Mouse (Mus musculus) MEL (cell line): ENCODE data around the gene Emp3. TPM values are rescaled to one million over a fixed set of nuclear protein-coding genes. Genes with fewer than 3 reads are reported as not detected.

Source experiments
- DNase-seq: peaks from one replicate; pipeline ENCODE4 v3.0.0; 2011; ENCODE audit warnings: low read depth, low spot score
- H3K27ac ChIP-seq: 2 replicates; pipeline ENCODE4 v1.5.1; 2012; ENCODE audit warnings: low read depth, mild to moderate bottlenecking, control low read depth, low read length, moderate library complexity; ENCODE audit not compliant: control insufficient read depth
- H3K27me3 ChIP-seq, 2 experiments: fragments of 150-350 bp in 1 of 2; sonication (generic) in 1 of 2; 2 replicates each; pipeline ENCODE4 v1.6.1; 2012; ENCODE audit warnings: low read length in 2 of 2, mild to moderate bottlenecking in 2 of 2, improper control_type of control experiment in 1 of 2, moderate library complexity in 1 of 2; ENCODE audit not compliant: insufficient read depth in 2 of 2, control insufficient read depth in 1 of 2
- H3K36me3 ChIP-seq, 2 experiments: 2 replicates each; pipeline ENCODE4 v1.6.1; 2012 to 2014; ENCODE audit warnings: low read length in 2 of 2, improper control_type of control experiment in 1 of 2, inconsistent platforms in 1 of 2, mild to moderate bottlenecking in 1 of 2; ENCODE audit not compliant: insufficient read depth in 2 of 2, control insufficient read depth in 1 of 2
- H3K4me1 ChIP-seq, 2 experiments: fragments of 150-350 bp in 1 of 2; sonication (generic) in 1 of 2; 2 replicates each; pipeline ENCODE4 v1.6.1; 2012; ENCODE audit warnings: low read length in 2 of 2, improper control_type of control experiment in 1 of 2, mild to moderate bottlenecking in 1 of 2; ENCODE audit not compliant: insufficient read depth in 2 of 2, control insufficient read depth in 1 of 2
- H3K4me3 ChIP-seq, 2 experiments: fragments of 150-350 bp in 1 of 2; sonication (generic) in 1 of 2; 2 replicates each; pipeline ENCODE4 v1.5.1; 2012; ENCODE audit warnings: low read depth in 2 of 2, low read length in 2 of 2, mild to moderate bottlenecking in 2 of 2, moderate library complexity in 2 of 2, control low read depth in 1 of 2, improper control_type of control experiment in 1 of 2; ENCODE audit not compliant: control insufficient read depth in 1 of 2, insufficient read depth in 1 of 2
- H3K79me2 ChIP-seq: 2 replicates; pipeline ENCODE4 v1.6.1; 2012; ENCODE audit warnings: mild to moderate bottlenecking, low read length, moderate library complexity; ENCODE audit not compliant: control insufficient read depth, poor library complexity, insufficient read depth
- H3K9ac ChIP-seq: 2 replicates; pipeline ENCODE4 v1.6.1; 2012; ENCODE audit warnings: low read depth, mild to moderate bottlenecking, control low read depth, low read length, moderate library complexity; ENCODE audit not compliant: control insufficient read depth, poor library complexity, severe bottlenecking
- H3K9me3 ChIP-seq: fragments of 150-350 bp; sonication (generic); replicated peaks from 2 replicates; pipeline ENCODE4 v1.6.1; 2012; ENCODE audit warnings: mild to moderate bottlenecking, low read length, improper control_type of control experiment, moderate library complexity; ENCODE audit not compliant: insufficient read depth
- BHLHE40 ChIP-seq: IDR thresholded peaks from 2 replicates; pipeline ENCODE4 v1.6.1; 2012; ENCODE audit warnings: low read depth, mild to moderate bottlenecking, inconsistent platforms, low read length, improper control_type of control experiment, borderline replicate concordance
- CTCF ChIP-seq, 3 experiments: IDR thresholded peaks in 2 of 3; conservative IDR thresholded peaks in 1 of 3; 2 replicates each; pipeline ENCODE4 v1.5.1; 2011 to 2012; ENCODE audit warnings: low read length in 3 of 3, low read depth in 2 of 3, mild to moderate bottlenecking in 2 of 3, improper control_type of control experiment in 1 of 3, inconsistent platforms in 1 of 3, mixed read lengths in 1 of 3, moderate library complexity in 1 of 3; ENCODE audit not compliant: control insufficient read depth in 1 of 3, insufficient read depth in 1 of 3, poor library complexity in 1 of 3, severe bottlenecking in 1 of 3
- E2F4 ChIP-seq: IDR thresholded peaks from 2 replicates; pipeline ENCODE4 v1.6.1; 2011; ENCODE audit warnings: low read depth, low read length, improper control_type of control experiment, borderline replicate concordance
- GABPA ChIP-seq: IDR thresholded peaks from 2 replicates; pipeline ENCODE4 v1.6.1; 2012; ENCODE audit warnings: low read depth, mild to moderate bottlenecking, inconsistent platforms, low read length, improper control_type of control experiment, moderate library complexity
- GATA1 ChIP-seq: IDR thresholded peaks from 2 replicates; pipeline ENCODE4 v1.6.1; 2011; ENCODE audit warnings: low read depth, low read length, improper control_type of control experiment
- JUND ChIP-seq: IDR thresholded peaks from 2 replicates; pipeline ENCODE4 v1.6.1; 2011; ENCODE audit warnings: low read depth, mild to moderate bottlenecking, improper control_type of control experiment, low read length
- KAT2A ChIP-seq: conservative IDR thresholded peaks from 2 replicates; pipeline ENCODE4 v1.6.1; 2012; ENCODE audit warnings: low read depth, low read length, improper control_type of control experiment, inconsistent platforms
- MAFK ChIP-seq: IDR thresholded peaks from 2 replicates; pipeline ENCODE4 v1.6.1; 2011; ENCODE audit warnings: low read depth, mild to moderate bottlenecking, low read length, improper control_type of control experiment, borderline replicate concordance
- MAZ ChIP-seq: IDR thresholded peaks from 2 replicates; pipeline ENCODE4 v1.6.1; 2012; ENCODE audit warnings: low read depth, mild to moderate bottlenecking, inconsistent platforms, low read length, improper control_type of control experiment
- MEF2A ChIP-seq: IDR thresholded peaks from 2 replicates; pipeline ENCODE4 v1.6.1; 2014; ENCODE audit warnings: low read depth, mild to moderate bottlenecking, inconsistent platforms, low read length, improper control_type of control experiment; ENCODE audit not compliant: poor library complexity, insufficient replicate concordance, severe bottlenecking; ENCODE audit errors: extremely low read depth
- MXI1 ChIP-seq: IDR thresholded peaks from 2 replicates; pipeline ENCODE4 v1.6.1; 2011; ENCODE audit warnings: mild to moderate bottlenecking, low read depth, low read length, improper control_type of control experiment
- NELFE ChIP-seq: IDR thresholded peaks from 2 replicates; pipeline ENCODE4 v1.6.1; 2011; ENCODE audit warnings: low read depth, low read length, improper control_type of control experiment
- POLR2AphosphoS5 ChIP-seq: IDR thresholded peaks from 2 replicates; pipeline ENCODE4 v1.6.1; 2012; ENCODE audit warnings: low read depth, borderline replicate concordance, mild to moderate bottlenecking, inconsistent platforms, low read length, moderate library complexity, mixed read lengths
- RCOR1 ChIP-seq: IDR thresholded peaks from 2 replicates; pipeline ENCODE4 v1.6.1; 2012; ENCODE audit warnings: low read depth, mild to moderate bottlenecking, inconsistent platforms, low read length, improper control_type of control experiment
- TBP ChIP-seq: IDR thresholded peaks from 2 replicates; pipeline ENCODE4 v1.8.0; 2011; ENCODE audit warnings: low read depth, low read length, improper control_type of control experiment
- TCF12 ChIP-seq: IDR thresholded peaks from 2 replicates; pipeline ENCODE4 v1.6.1; 2014; ENCODE audit warnings: low read depth, mild to moderate bottlenecking, inconsistent platforms, low read length, improper control_type of control experiment, moderate library complexity
- USF1 ChIP-seq: IDR thresholded peaks from 2 replicates; pipeline ENCODE4 v1.6.1; 2014; ENCODE audit warnings: low read depth, mild to moderate bottlenecking, inconsistent platforms, low read length, improper control_type of control experiment, moderate library complexity
- USF2 ChIP-seq, 2 experiments: IDR thresholded peaks; 2 replicates each; pipeline ENCODE4 v1.6.1; 2011 to 2012; ENCODE audit warnings: improper control_type of control experiment in 2 of 2, low read length in 2 of 2, borderline replicate concordance in 1 of 2, inconsistent platforms in 1 of 2, low read depth in 1 of 2, mild to moderate bottlenecking in 1 of 2; ENCODE audit not compliant: insufficient read depth in 1 of 2
- ZC3H11A ChIP-seq: IDR thresholded peaks from 2 replicates; pipeline ENCODE4 v1.6.1; 2012; ENCODE audit warnings: low read depth, mild to moderate bottlenecking, inconsistent platforms, low read length, improper control_type of control experiment
- ZKSCAN1 ChIP-seq: IDR thresholded peaks from 2 replicates; pipeline ENCODE4 v1.6.1; 2012; ENCODE audit warnings: low read depth, mild to moderate bottlenecking, inconsistent platforms, low read length, improper control_type of control experiment, moderate library complexity
- polyA plus RNA-seq, 2 experiments: library from polyadenylated mRNA; stranded (reverse) in 1 of 2; unstranded in 1 of 2; fragments of >175 nt in 1 of 2; fragments of >200 nt in 1 of 2; gene quantifications; 2 replicates each; pipeline versions ENCODE4 v1.2.1 to v1.2.4; 2012; ENCODE audit warnings: low replicate concordance in 2 of 2, low read depth in 1 of 2; ENCODE audit not compliant: insufficient read length in 2 of 2, insufficient read depth in 1 of 2, missing spikeins in 1 of 2
- total RNA-seq: library from RNA; depleted of rRNA; stranded (reverse); fragments of 300-350 nt; gene quantifications from 2 replicates; pipeline ENCODE4 v1.2.3, GENCODE M21; 2012

Emp3 gene
- total and polyA plus RNA-seq, 3 experiments = 75.0 to 111 TPM; not detected in 1

DNA sequence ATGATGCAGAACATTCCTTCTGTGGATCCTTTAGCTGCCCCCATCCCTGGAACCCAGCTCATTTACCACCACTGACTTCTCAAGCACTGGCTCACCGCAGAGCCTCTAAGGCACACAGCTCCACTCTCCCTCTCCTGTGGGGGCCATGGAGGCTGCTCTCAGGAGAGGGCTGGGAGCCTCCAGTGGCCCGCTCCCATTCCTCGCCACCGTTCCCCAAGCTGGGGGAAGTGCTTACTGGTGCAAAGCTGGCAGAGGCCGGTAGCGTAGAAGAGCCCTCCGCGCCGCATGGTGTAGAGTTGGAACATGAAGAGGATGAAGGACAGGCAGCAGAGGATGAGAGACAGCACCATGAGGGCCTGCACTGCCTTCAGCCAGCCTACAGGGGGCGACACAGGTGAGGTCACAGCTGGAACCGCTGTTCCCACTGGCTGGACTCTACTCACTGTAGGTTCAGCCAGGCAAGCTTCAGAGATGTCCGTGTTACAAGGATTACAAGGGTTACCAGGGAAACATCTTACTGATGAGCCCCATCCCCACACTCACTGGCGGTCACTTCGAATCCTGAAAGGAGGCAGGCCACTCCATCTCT is 2.0 kb downstream of the Emp3 start:
- Histone ChIP-seq H3K36me3 (peaks cover 0 to 13% of the 10 kb centered on the region in 2 experiments; a peak in 2 of 4 replicates), H3K79me2 (peaks cover 3% of the 10 kb centered on the region; the same call in 1 of the 2 replicates), H3K9ac (no peak overlapping the region), H3K4me1 (peaks cover 8 to 19% of the 10 kb centered on the region in 2 experiments)
- DNase-seq = peak; percentile 30
- TF ChIP-seq GATA1 (no peak), MAZ (0 out of 2 replicates have a peak, but pooled peaks have one; percentile 23), MEF2A (no peak), CTCF (IDR thresholded peaks at IDR 0.05 in 2 of 3, conservative IDR thresholded peaks at IDR 0.05 in 1 of 3; ENCODE audit: control insufficient read depth in 1 of 3, insufficient read depth in 1 of 3, low read depth in 2 of 3, low read length in 3 of 3, poor library complexity in 1 of 3, severe bottlenecking in 1 of 3) (peak; percentile 67 to 88 (median 79)), KAT2A (no peak), USF1 (no peak)
- TF ChIP-seq, all 39 proteins: peak for 2
- no peak overlapping the region for H3K4me3 ChIP-seq
- no peaks in the 10 kb centered on the region for H3K27me3 ChIP-seq
- no peak overlapping the region for H3K27ac ChIP-seq
- H3K9me3 ChIP-seq = no peaks in the 10 kb centered on the region

DNA sequence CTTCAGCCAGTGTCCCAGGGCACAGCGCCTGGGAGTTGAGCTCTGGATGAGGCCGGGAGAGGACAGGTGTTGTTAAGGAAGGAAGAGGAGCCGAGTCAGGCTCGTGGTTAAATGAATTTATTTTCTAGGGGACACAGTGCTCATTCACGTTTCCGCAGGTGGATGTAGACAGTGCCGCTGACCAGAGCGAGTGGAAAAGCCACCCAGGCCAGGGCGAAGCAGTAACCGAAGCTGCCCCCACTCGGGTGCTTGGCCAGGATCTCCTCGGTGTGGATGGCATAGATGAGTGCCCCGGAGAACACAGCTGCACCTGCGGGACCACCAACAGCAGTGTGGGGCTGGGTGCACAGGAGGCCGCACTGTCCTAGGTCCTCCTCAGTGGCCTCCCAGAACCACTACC is 3.3 kb downstream of the Emp3 start:
- Histone ChIP-seq H3K4me3 (no peak overlapping the region), H3K79me2 (0 out of 2 replicates have a peak, but pooled peaks cover 3% of the 10 kb centered on the region), H3K36me3 (peaks cover 0 to 13% of the 10 kb centered on the region in 2 experiments; a peak in 2 of 4 replicates), H3K4me1 (peaks cover 8 to 19% of the 10 kb centered on the region in 2 experiments), H3K27ac (no peak overlapping the region), H3K9me3 (no peaks in the 10 kb centered on the region), H3K9ac (no peak overlapping the region), H3K27me3 (no peaks in the 10 kb centered on the region)
- no peak for DNase-seq
- no peak for TF ChIP-seq MXI1
- TF ChIP-seq RCOR1 = no peak
- TF ChIP-seq E2F4 = no peak
- TF ChIP-seq BHLHE40 = no peak
- no peak for TF ChIP-seq ZKSCAN1
- TF ChIP-seq MAZ = no peak
- no peak for TF ChIP-seq JUND
- no peak for TF ChIP-seq USF2 (IDR thresholded peaks at IDR 0.05; ENCODE audit: borderline replicate concordance in 1 of 2, insufficient read depth in 1 of 2, low read depth in 1 of 2, low read length in 2 of 2)
- no peak for TF ChIP-seq TBP
- TF ChIP-seq MAFK = no peak
- TF ChIP-seq GABPA = no peak
- no peak for TF ChIP-seq ZC3H11A
- no peak for TF ChIP-seq TCF12
- no peak for TF ChIP-seq POLR2AphosphoS5
- TF ChIP-seq NELFE = no peak
